Mouse (Mus musculus): ENCODE measurements at regions not wholly inside any gene's neighbourhood (a gene's known extent, or its start where the extent isn't known, plus 50 kb on each side); places are given as distances from the start of the nearest gene placed in this dataset.

GRCm38 (mm10) chr4:131272060-131272459 lies 327.9 kb downstream of the Matn1 start:
- H3K27ac ChIP-seq (ENCODE audit: low read length): no peak overlapping the region
- H3K4me2 ChIP-seq (ENCODE audit: low read length): no peak overlapping the region
- no peaks in the 10 kb centered on the region for H3K36me3 ChIP-seq (ENCODE audit: control insufficient read depth, insufficient read depth, low read length)
- no peaks in the 10 kb centered on the region for H3K9me3 ChIP-seq (replicated peaks; ENCODE audit: control insufficient read depth, low read length, poor library complexity, severe bottlenecking)
- no peak overlapping the region for H3K4me3 ChIP-seq (ENCODE audit: low read depth, low read length)
- 84% methylated on average over 7 of the region's 7 CpGs for WGBS
- ATAC-seq: no peak
- no peak overlapping the region for H3K9ac ChIP-seq (ENCODE audit: low read depth, low read length)
- H3K27me3 ChIP-seq (ENCODE audit: control insufficient read depth, insufficient read depth, low read depth, low read length): no peaks in the 10 kb centered on the region; the same call in 1 of the 2 replicates
- no peaks in the 10 kb centered on the region for H3K4me1 ChIP-seq (ENCODE audit: control insufficient read depth, insufficient read depth, low read length)

- H3K9ac ChIP-seq (ENCODE audit: low read depth, low read length): no peak overlapping the region
- no peak overlapping the region for H3K27ac ChIP-seq (ENCODE audit: low read length)
- H3K4me3 ChIP-seq (ENCODE audit: low read depth, low read length): no peak overlapping the region
- no peaks in the 10 kb centered on the region for H3K4me1 ChIP-seq (ENCODE audit: control insufficient read depth, insufficient read depth, low read length)
- no peak overlapping the region for H3K4me2 ChIP-seq (ENCODE audit: low read length)
- ATAC-seq: no peak
- no peaks in the 10 kb centered on the region for H3K27me3 ChIP-seq (ENCODE audit: control insufficient read depth, insufficient read depth, low read depth, low read length)
- no peaks in the 10 kb centered on the region for H3K36me3 ChIP-seq (ENCODE audit: control insufficient read depth, insufficient read depth, low read length)
- no peaks in the 10 kb centered on the region for H3K9me3 ChIP-seq (replicated peaks; ENCODE audit: control insufficient read depth, low read length, poor library complexity, severe bottlenecking)
- 81% methylated on average over 2 of the region's 2 CpGs for WGBS
Observed at GRCm38 (mm10) chr4:131293560-131293959, 349.4 kb downstream of the Matn1 start.

- H3K27me3 ChIP-seq (ENCODE audit: control insufficient read depth, insufficient read depth, low read depth, low read length): no peaks in the 10 kb centered on the region
- no peak overlapping the region for H3K9ac ChIP-seq (ENCODE audit: low read depth, low read length)
- WGBS: 80% methylated on average over 14 of the region's 14 CpGs
- no peaks in the 10 kb centered on the region for H3K36me3 ChIP-seq (ENCODE audit: control insufficient read depth, insufficient read depth, low read length)
- H3K27ac ChIP-seq (ENCODE audit: low read length): no peak overlapping the region
- no peak overlapping the region for H3K4me2 ChIP-seq (ENCODE audit: low read length)
- H3K4me3 ChIP-seq (ENCODE audit: low read depth, low read length): no peak overlapping the region
- ATAC-seq: no peak
- no peaks in the 10 kb centered on the region for H3K9me3 ChIP-seq (replicated peaks; ENCODE audit: control insufficient read depth, low read length, poor library complexity, severe bottlenecking)
- H3K4me1 ChIP-seq (ENCODE audit: control insufficient read depth, insufficient read depth, low read length): peaks cover 3% of the 10 kb centered on the region; the same call in 1 of the 2 replicates
Observed at GRCm38 (mm10) chr4:131298011-131298674, 354.0 kb downstream of the Matn1 start.

- Histone ChIP-seq H3K36me3 (ENCODE audit: control insufficient read depth, insufficient read depth, low read length) (no peaks in the 10 kb centered on the region), H3K9ac (ENCODE audit: low read depth, low read length) (no peak overlapping the region), H3K27me3 (ENCODE audit: control insufficient read depth, insufficient read depth, low read depth, low read length) (no peaks in the 10 kb centered on the region), H3K4me3 (ENCODE audit: low read depth, low read length) (no peak overlapping the region), H3K4me2 (ENCODE audit: low read length) (no peak overlapping the region), H3K9me3 (replicated peaks; ENCODE audit: control insufficient read depth, low read length, poor library complexity, severe bottlenecking) (no peaks in the 10 kb centered on the region), H3K27ac (ENCODE audit: low read length) (no peak overlapping the region; the same call in 1 of the 2 replicates), H3K4me1 (ENCODE audit: control insufficient read depth, insufficient read depth, low read length) (peaks cover 16% of the 10 kb centered on the region)
- no peak for ATAC-seq
- WGBS: 66% methylated on average over 3 of the region's 3 CpGs
Observed at GRCm38 (mm10) chr4:131303936-131304335, 359.8 kb downstream of the Matn1 start.

GRCm38 (mm10) chr4:131304361-131304777 lies 360.2 kb downstream of the Matn1 start:
- Histone ChIP-seq H3K9ac (ENCODE audit: low read depth, low read length) (no peak overlapping the region), H3K9me3 (replicated peaks; ENCODE audit: control insufficient read depth, low read length, poor library complexity, severe bottlenecking) (no peaks in the 10 kb centered on the region), H3K4me2 (ENCODE audit: low read length) (no peak overlapping the region), H3K27me3 (ENCODE audit: control insufficient read depth, insufficient read depth, low read depth, low read length) (no peaks in the 10 kb centered on the region), H3K4me3 (ENCODE audit: low read depth, low read length) (no peak overlapping the region), H3K27ac (ENCODE audit: low read length) (peak overlapping the region; percentile 35; the same call in 1 of the 2 replicates), H3K36me3 (ENCODE audit: control insufficient read depth, insufficient read depth, low read length) (no peaks in the 10 kb centered on the region), H3K4me1 (ENCODE audit: control insufficient read depth, insufficient read depth, low read length) (peaks cover 13% of the 10 kb centered on the region)
- 55% methylated on average over 12 of the region's 12 CpGs for WGBS
- ATAC-seq: peak; percentile 32; the same call in 1 of the 2 replicates

GRCm38 (mm10) chr4:131314231-131314630 lies 370.0 kb downstream of the Matn1 start:
- H3K9ac ChIP-seq (ENCODE audit: low read depth, low read length): no peak overlapping the region

GRCm38 (mm10) chr4:131316041-131316440 lies 371.9 kb downstream of the Matn1 start:
- Histone ChIP-seq H3K4me2 (ENCODE audit: low read length) (no peak overlapping the region), H3K4me3 (ENCODE audit: low read depth, low read length) (no peak overlapping the region), H3K9me3 (replicated peaks; ENCODE audit: control insufficient read depth, low read length, poor library complexity, severe bottlenecking) (no peaks in the 10 kb centered on the region), H3K9ac (ENCODE audit: low read depth, low read length) (no peak overlapping the region), H3K27me3 (ENCODE audit: control insufficient read depth, insufficient read depth, low read depth, low read length) (no peaks in the 10 kb centered on the region), H3K36me3 (ENCODE audit: control insufficient read depth, insufficient read depth, low read length) (no peaks in the 10 kb centered on the region), H3K4me1 (ENCODE audit: control insufficient read depth, insufficient read depth, low read length) (no peaks in the 10 kb centered on the region), H3K27ac (ENCODE audit: low read length) (no peak overlapping the region)
- 83% methylated on average over 3 of the region's 3 CpGs for WGBS
- no peak for ATAC-seq

More at GRCm38 (mm10) chr4:131314231-131314630, 370.0 kb downstream of the Matn1 start:
- 63% methylated on average over 3 of the region's 3 CpGs for WGBS
- Histone ChIP-seq H3K4me3 (ENCODE audit: low read depth, low read length) (no peak overlapping the region), H3K4me2 (ENCODE audit: low read length) (no peak overlapping the region), H3K27me3 (ENCODE audit: control insufficient read depth, insufficient read depth, low read depth, low read length) (no peaks in the 10 kb centered on the region), H3K4me1 (ENCODE audit: control insufficient read depth, insufficient read depth, low read length) (no peaks in the 10 kb centered on the region), H3K9me3 (replicated peaks; ENCODE audit: control insufficient read depth, low read length, poor library complexity, severe bottlenecking) (no peaks in the 10 kb centered on the region), H3K36me3 (ENCODE audit: control insufficient read depth, insufficient read depth, low read length) (no peaks in the 10 kb centered on the region), H3K27ac (ENCODE audit: low read length) (no peak overlapping the region)
- no peak for ATAC-seq

- Histone ChIP-seq H3K4me1 (ENCODE audit: control insufficient read depth, insufficient read depth, low read length) (no peaks in the 10 kb centered on the region), H3K36me3 (ENCODE audit: control insufficient read depth, insufficient read depth, low read length) (no peaks in the 10 kb centered on the region), H3K9ac (ENCODE audit: low read depth, low read length) (no peak overlapping the region)
Observed at GRCm38 (mm10) chr4:131322323-131322722, 378.1 kb downstream of the Matn1 start.

GRCm38 (mm10) chr4:131324486-131324885 lies 380.3 kb downstream of the Matn1 start:
- no peak for ATAC-seq
- H3K36me3 ChIP-seq (ENCODE audit: control insufficient read depth, insufficient read depth, low read length): no peaks in the 10 kb centered on the region
- no peaks in the 10 kb centered on the region for H3K9me3 ChIP-seq (replicated peaks; ENCODE audit: control insufficient read depth, low read length, poor library complexity, severe bottlenecking)
- H3K4me3 ChIP-seq (ENCODE audit: low read depth, low read length): no peak overlapping the region
- H3K9ac ChIP-seq (ENCODE audit: low read depth, low read length): no peak overlapping the region
- no peak overlapping the region for H3K27ac ChIP-seq (ENCODE audit: low read length)
- H3K27me3 ChIP-seq (ENCODE audit: control insufficient read depth, insufficient read depth, low read depth, low read length): no peaks in the 10 kb centered on the region
- no peak overlapping the region for H3K4me2 ChIP-seq (ENCODE audit: low read length)
- 69% methylated on average over 3 of the region's 3 CpGs for WGBS
- H3K4me1 ChIP-seq (ENCODE audit: control insufficient read depth, insufficient read depth, low read length): no peaks in the 10 kb centered on the region

More at GRCm38 (mm10) chr4:131322323-131322722, 378.1 kb downstream of the Matn1 start:
- H3K27ac ChIP-seq (ENCODE audit: low read length): no peak overlapping the region
- no peak for ATAC-seq
- H3K4me2 ChIP-seq (ENCODE audit: low read length): no peak overlapping the region
- no peak overlapping the region for H3K4me3 ChIP-seq (ENCODE audit: low read depth, low read length)
- H3K27me3 ChIP-seq (ENCODE audit: control insufficient read depth, insufficient read depth, low read depth, low read length): no peaks in the 10 kb centered on the region
- no peaks in the 10 kb centered on the region for H3K9me3 ChIP-seq (replicated peaks; ENCODE audit: control insufficient read depth, low read length, poor library complexity, severe bottlenecking)
- WGBS: 87% methylated on average over 5 of the region's 5 CpGs
